Mouse (Mus musculus) neural tube, postnatal 0 days (tissue): ENCODE data around the gene Zfp800. TPM values are rescaled to one million over a fixed set of nuclear protein-coding genes. Genes with fewer than 3 reads are reported as not detected.

Experiments used
- polyA plus RNA-seq: library from polyadenylated mRNA; unstranded; fragments of >200 nt; fragmentation: Nextera tagmentation; extraction: Ambion mirVana; gene quantifications from 2 replicates; pipeline ENCODE4 v1.2.1, GENCODE M21; 2015

Gene Zfp800
- 24.0 and 34.2 TPM in 2 replicates for polyA plus RNA-seq

GRCm38 (mm10) chr6:28397681-28398203 lies at the start of gene Zfp800:
Gene Zfp800 (minus strand): TSS chr6:28398005.

GRCm38 (mm10) chr6:28428290-28428689 lies 30.5 kb upstream of the Zfp800 start, which contains the start of gene Gcc1:
Gene Gcc1 (minus strand): TSS chr6:28428390.

GRCm38 (mm10) chr6:28427096-28427839 lies 29.5 kb upstream of the Zfp800 start, which contains the start of gene Fscn3:
Gene Fscn3 (plus strand): TSS chr6:28427789.

GRCm38 (mm10) chr6:28423313-28423712 lies 25.5 kb upstream of the Zfp800 start, which contains the start of gene Arf5:
Gene Arf5 (plus strand): TSS chr6:28423560.

Other genes starting within 250 kb of the Zfp800 start
- 506 and 527 TPM in 2 replicates for gene Arf5, start 25.6 kb upstream of the Zfp800 start, polyA plus RNA-seq
- not detected in 2 replicates for gene Fscn3, start 29.8 kb upstream of the Zfp800 start, polyA plus RNA-seq
- 6.5 and 7.9 TPM in 2 replicates for gene Gcc1, start 30.4 kb upstream of the Zfp800 start, polyA plus RNA-seq
- gene Pax4, start 51.3 kb upstream of the Zfp800 start, polyA plus RNA-seq, result 0.18 and 0.57 TPM in 2 replicates
- gene Snd1, start 77.1 kb upstream of the Zfp800 start, polyA plus RNA-seq, result 53.0 and 56.0 TPM in 2 replicates